Mouse (Mus musculus) adrenal gland, postnatal 36 days (tissue): ENCODE data around the gene Gm44503. TPM values are rescaled to one million over a fixed set of nuclear protein-coding genes. Genes with fewer than 3 reads are reported as not detected.

Experiments used
- DNase-seq, 2 experiments: peaks; one replicate each; pipeline ENCODE4 v3.0.0; 2021; ENCODE audit warnings: mixed read lengths in 1 of 2
- long read RNA-seq, 2 experiments: library from polyadenylated mRNA; stranded (forward); transcript quantifications; one replicate each; pipeline ENCODE4 v2.0.0; 2021; ENCODE audit warnings: borderline sequencing depth in 2 of 2
- total RNA-seq, 2 experiments: library from RNA; stranded (reverse); gene quantifications; 2 replicates each; pipeline ENCODE4 v1.2.3; 2021

Gm44503 gene
- not detected for total RNA-seq
- long read RNA-seq, experiment 1, partial matches to known transcripts, result 0 of 2 reads
- long read RNA-seq, experiment 1, other reads (novel, unspliced or antisense), result 2 of 2 reads
- long read RNA-seq, experiment 2, result 0 reads

DNA sequence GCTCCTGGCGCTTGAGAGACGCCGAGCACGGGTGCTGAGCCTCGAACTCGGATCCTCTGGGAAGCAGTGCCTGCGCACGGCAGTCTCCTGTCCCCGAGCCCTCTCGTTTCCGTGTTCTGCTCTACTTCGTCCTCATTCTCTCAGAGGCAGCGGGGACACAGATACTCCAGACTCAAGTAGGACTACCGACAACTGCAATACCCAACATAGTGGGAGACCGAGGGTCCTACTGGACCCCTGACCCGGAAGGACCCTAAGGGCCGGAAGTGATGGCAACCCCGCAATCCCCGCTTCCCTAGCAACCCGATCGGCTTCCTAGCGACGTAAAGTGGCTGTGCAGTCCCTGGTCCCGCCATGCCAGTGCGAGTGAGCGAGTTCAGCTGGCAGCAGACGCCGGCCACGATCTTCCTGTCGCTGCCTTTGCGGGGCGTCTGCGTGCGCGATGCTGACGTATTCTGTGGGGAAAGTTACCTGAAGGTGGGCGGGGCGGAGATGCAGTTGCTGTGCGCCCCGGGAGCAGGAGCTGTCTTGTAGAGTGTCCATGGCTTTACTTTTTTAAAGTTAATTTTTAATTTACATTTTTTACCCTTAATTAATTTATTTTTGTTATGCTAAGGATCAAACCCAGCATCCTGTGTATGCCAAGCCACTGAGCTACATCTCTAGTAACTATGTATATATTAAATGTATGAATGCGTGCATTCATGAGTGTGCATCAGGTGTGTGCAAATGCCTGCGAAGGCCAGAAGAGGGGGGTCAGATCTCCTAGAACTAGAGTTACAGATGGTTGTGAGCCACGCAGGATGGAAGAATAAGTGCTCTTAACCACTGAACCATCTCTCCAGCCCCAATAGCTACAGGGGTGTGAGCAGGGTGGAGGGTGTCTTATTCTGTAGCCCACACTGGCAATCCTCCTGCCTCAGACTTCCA is at the start of gene Gm44503, which contains the start of gene Dyx1c1:
TSS of gene Gm44503 (plus strand) at position 332 of the 930 bp plus-strand sequence.
TSS of gene Dyx1c1 (plus strand) at position 265 of the 930 bp plus-strand sequence.
- DNase-seq, result peak; percentile 81 to 89

GRCm38 (mm10) chr9:72911381-72911780 is 47.3 kb upstream of the Gm44503 start:
- no peak for DNase-seq

- peak in 1 of 2 experiments; percentile 23 for DNase-seq
Observed at GRCm38 (mm10) chr9:72913551-72913950, 45.1 kb upstream of the Gm44503 start.

DNA sequence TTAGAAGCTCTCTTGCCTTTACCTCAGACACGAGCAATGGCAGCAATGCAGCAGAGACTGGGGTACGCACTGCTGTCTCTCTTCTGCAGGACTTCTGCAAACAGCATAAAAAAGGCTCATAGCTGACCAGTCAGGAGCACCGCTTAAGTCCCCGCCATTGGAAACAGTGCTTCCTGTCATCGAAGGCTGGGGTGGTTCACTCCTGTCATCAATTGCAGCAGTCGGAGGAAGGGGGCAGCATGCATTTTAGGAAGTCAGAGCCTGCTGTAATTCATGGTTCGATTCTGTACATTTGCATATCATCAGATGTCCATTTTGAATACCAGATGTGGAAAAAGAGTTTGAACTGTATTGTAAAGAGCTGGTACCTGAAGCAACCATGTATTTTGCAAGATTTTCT is 42.9 kb upstream of the Gm44503 start:
- DNase-seq, result no peak

GRCm38 (mm10) chr9:72923068-72923467 is 35.6 kb upstream of the Gm44503 start:
- no peak for DNase-seq

- peak; percentile 61 to 73 for DNase-seq
Observed at GRCm38 (mm10) chr9:72925021-72925934, 33.4 kb upstream of the Gm44503 start, which contains the start of gene Pygo1. TSS of gene Pygo1 (plus strand) at chr9:72925645.

DNA sequence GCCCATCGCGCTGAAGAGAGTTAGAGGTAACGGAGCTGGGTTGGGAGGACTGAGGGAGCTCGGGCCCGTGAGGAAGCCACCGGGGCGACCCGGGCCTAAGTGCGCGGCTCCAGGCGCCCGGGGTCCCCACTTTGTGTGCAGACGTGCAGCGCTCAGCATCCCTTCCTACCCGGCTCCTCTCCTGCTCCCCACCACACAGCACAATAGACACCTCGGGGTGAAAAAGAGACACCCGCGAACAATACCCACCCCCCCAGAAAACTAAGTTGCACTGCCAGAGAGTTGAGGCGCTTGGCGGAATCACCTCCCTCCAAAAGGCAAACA is 32.8 kb upstream of the Gm44503 start:
- DNase-seq, result no peak

GRCm38 (mm10) chr9:72931166-72931790 is 27.4 kb upstream of the Gm44503 start:
- DNase-seq, result peak in 1 of 2 experiments; percentile 5

- no peak for DNase-seq
Observed at GRCm38 (mm10) chr9:72935309-72935708, 23.3 kb upstream of the Gm44503 start.

GRCm38 (mm10) chr9:72936301-72936700 is 22.4 kb upstream of the Gm44503 start:
- DNase-seq, result no peak

DNA sequence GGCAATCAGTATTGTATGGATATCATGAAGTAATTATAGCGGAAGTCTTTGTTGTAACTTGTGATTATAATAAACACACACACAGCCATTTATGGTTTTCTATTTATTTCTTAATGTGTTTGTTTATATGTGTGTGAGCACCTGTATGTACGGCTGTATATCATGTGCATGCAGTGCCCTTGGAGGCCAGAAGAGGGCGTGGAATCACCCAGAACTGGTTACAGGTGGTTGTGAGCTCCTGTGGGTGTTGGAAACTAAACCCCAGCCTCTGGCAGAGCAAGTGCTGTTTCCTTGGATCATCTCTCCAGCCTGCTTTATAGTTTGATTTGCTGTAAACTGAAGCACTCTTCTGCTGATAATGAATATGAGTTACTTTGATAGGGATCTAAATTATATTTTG is 15.2 kb upstream of the Gm44503 start:
- no peak for DNase-seq

DNA sequence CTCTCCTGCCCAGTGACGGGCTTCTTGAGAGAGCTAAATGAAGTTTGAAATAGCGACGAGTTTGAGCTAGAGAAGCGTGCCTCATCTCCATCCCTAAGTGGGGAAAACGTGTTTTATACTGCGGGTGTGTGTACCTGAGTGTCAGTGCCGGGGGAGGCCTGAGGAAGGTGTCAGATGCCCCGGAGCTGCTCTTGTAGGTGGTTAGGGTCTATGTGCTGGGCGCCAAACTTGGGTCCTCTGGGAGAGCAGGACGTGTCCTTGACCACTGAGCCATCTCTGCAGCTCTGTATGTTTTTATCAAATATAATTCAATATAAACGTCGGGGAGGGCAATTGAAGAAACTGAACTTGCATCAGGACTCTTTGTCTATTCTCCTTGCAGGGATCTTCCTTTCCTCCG is 14.4 kb upstream of the Gm44503 start:
- no peak for DNase-seq

- no peak for DNase-seq
Observed at GRCm38 (mm10) chr9:72947010-72947409, 11.6 kb upstream of the Gm44503 start.

DNA sequence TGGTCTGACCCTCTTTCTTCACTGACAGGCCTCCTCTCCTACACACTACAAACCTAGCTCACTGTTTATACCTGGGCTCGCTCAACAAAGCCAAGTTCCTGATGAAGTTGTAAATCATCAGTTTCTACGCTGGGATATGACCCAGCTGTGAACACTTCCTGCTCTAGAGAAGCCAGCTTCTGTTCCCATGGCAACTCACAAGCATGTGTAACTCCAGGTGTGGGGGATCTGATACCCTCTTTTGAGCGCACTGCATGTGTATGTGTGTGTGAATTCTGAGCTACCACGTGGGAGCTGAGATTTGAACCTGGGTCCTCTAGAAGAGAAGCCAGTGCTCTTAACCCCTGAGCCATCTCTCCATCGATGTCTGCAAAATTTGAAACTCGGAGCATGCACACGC is 9.1 kb upstream of the Gm44503 start:
- DNase-seq, result no peak

- DNase-seq, result peak; percentile 24 to 50
Observed at GRCm38 (mm10) chr9:72954746-72955145, 3.9 kb upstream of the Gm44503 start.

GRCm38 (mm10) chr9:72955546-72955945 is 3.1 kb upstream of the Gm44503 start:
- DNase-seq, result peak; percentile 51 to 61

GRCm38 (mm10) chr9:72961346-72961745 is 2.7 kb downstream of the Gm44503 start:
- no peak for DNase-seq

- no peak for DNase-seq
Observed at GRCm38 (mm10) chr9:72961959-72962358, 3.3 kb downstream of the Gm44503 start.

GRCm38 (mm10) chr9:72968349-72969061 is 9.9 kb downstream of the Gm44503 start:
- DNase-seq, result peak; percentile 42 to 55

DNA sequence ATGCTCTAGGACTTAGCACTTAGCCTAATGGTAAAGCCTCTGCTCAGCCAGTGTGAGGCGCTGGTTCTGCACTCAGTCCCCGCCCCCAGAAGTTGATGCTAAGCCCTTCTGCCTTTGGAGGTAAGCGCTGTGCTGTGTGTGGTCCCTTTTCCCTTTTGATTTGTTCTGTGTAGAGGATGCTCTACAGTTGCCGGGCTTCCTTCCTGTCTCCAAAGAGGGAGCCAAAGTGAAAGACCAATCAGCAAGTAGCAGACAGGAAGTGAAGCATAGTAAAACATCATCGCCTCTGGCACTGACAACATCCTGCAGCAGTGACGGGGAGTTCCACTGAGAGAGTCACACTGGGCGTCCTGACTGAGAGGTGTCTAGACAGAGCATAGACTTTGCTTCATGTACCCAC is 11.2 kb downstream of the Gm44503 start:
- no peak for DNase-seq

DNA sequence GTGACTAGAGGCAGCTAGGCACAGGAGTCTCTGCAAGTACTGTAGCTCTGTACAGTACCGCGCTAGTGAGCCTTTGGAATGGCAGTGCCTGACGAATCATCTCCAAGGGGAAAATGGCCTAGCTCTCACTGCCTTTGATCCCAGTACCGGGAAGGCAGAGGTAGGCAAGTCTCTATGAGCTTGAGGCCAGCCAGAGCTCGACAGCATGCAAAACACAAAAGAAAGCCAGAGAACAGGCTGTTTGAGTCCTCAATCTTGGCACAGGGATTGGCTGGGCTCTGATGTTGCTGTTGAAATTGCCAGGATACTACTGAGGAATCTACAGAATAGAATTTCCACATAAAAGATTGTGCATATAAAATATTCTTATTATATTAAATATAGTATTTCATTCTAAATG is 13.8 kb downstream of the Gm44503 start:
- DNase-seq, result no peak
